Mouse (Mus musculus) CH12.LX (cell line): ENCODE results near the gene Trcg1.

Experiments
- UBTF ChIP-seq: IDR thresholded peaks from 2 replicates; pipeline ENCODE4 v1.6.1; 2012; ENCODE audit warnings: low read depth, mild to moderate bottlenecking, inconsistent platforms, low read length, improper control_type of control experiment, moderate library complexity
- USF2 ChIP-seq: conservative IDR thresholded peaks from 2 replicates; pipeline ENCODE4 v1.6.1; 2011; ENCODE audit warnings: low read depth, low read length, improper control_type of control experiment

DNA sequence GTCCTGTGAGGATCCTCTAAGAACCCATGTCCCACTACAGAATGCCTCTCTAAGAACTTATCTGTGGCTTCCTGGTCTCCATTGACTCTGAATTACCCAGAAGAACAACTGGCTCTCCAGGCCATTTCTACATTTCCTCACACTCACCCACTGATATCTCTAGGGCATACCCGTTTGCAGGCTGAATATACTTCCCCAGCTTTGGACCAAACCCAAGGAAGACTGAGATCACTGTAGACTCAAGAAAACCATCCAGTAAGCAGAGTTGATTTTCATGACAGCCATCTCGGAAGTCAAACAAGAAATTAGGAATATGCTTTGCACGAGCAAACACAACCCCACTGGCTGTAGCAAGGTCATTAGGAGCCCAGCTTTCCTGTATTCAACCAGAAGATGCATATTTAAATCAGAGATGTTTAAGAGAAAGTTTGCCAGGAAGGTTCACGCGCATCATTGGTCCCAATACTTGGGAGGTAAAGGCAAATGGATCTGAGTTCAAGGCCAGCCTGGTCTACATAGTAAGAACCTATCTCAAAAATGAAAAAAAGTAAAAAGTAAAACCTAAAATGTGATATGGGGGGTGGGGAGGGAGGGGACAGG is 3.9 kb upstream of the Trcg1 start:
- TF ChIP-seq UBTF (no peak), USF2 (no peak)
